Mouse (Mus musculus) cerebellum, adult 8-10 months (tissue): ENCODE measurements around the gene Grn.

ENCODE experiments used
- DNase-seq: peaks from one replicate; pipeline ENCODE4 v3.0.0; 2022

The Grn gene

GRCm38 (mm10) chr11:102480897-102481296 lies 50.8 kb downstream of the Grn start:
- no peak for DNase-seq

- no peak for DNase-seq
These were observed 51.7 kb downstream of the Grn start for GRCm38 (mm10) chr11:102481779-102482178.
